Mouse (Mus musculus) left cerebral cortex, adult 18-20 months (tissue): ENCODE measurements around the gene Rab1a. TPM values are rescaled to one million over a fixed set of nuclear protein-coding genes. Genes with fewer than 3 reads are reported as not detected.
"Not testable (repeated sequence)": the region's sequence is repeated elsewhere in the genome, so short reads cannot be mapped to it uniquely, and the experiment has no call there.

Source experiments
- DNase-seq, 2 experiments: peaks; one replicate each; pipeline ENCODE4 v3.0.0; 2021 to 2022; ENCODE audit warnings: low spot score in 2 of 2, mixed read lengths in 1 of 2
- long read RNA-seq, 2 experiments: library from polyadenylated mRNA; stranded (forward); transcript quantifications; one replicate each; pipeline ENCODE4 v2.0.0; 2021
- total RNA-seq, 2 experiments: library from RNA; stranded (reverse); gene quantifications; 2 replicates each; pipeline ENCODE4 v1.2.3; 2021

Gene Rab1a
- total RNA-seq, result 100 to 1,000 TPM; 189 to 193 TPM
- long read RNA-seq, experiment 1, transcript Rab1a-201 (6 exons, 2,827 nt), result major isoform, 270 of 285 reads
- long read RNA-seq, experiment 1, partial matches to known transcripts, result 5 of 285 reads
- long read RNA-seq, experiment 1, other reads (novel, unspliced or antisense), result 10 of 285 reads
- long read RNA-seq, experiment 2, transcript Rab1a-201 (6 exons, 2,827 nt), result major isoform, 219 of 227 reads
- long read RNA-seq, experiment 2, partial matches to known transcripts, result 3 of 227 reads
- long read RNA-seq, experiment 2, other reads (novel, unspliced or antisense), result 5 of 227 reads

DNA sequence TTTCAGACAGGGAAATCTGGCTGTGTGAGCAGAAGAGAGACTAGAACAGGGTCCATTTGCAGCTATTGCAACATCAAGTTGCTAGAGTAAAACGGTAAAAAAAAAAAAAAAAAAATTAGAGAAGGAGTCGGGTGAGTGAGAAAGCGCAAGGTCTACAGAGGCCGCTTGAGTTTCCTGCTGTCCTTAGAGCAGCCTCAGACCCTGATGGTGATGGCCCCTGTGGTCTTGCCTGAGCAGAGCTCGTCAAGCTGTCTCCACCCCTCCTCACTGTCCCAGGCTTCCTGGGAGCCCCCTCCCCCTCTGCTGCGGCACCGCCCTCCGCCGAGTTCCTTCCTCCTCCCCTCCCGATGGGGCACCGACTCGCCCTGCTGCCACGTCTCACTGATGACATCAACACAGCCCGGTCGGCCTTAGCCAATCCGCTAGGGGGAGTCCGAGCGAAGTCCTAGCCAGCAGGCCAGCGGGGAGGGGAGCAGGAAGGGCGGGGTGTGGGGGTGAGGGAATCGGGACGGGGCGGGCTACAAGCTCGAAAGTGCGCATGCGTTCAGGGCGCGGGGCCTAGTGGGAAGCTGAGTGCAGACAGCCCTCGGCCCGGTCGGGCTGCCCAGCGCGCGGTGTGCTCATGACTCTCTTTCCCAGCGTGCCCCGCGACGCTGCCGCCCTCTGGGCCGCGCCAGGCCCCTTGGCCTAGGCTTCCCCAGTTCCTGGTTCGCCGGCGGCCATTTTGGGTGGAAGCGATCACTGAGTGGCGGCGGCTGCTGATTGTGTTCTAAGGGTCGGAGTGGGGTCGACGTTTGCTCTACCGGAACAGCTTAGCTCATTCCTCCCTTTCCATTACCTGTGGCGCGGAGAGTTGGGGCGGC is at the start of gene Rab1a:
TSS of gene Rab1a (plus strand) at position 720 of the 863 bp plus-strand sequence.
- peak; percentile 100 for DNase-seq

DNA sequence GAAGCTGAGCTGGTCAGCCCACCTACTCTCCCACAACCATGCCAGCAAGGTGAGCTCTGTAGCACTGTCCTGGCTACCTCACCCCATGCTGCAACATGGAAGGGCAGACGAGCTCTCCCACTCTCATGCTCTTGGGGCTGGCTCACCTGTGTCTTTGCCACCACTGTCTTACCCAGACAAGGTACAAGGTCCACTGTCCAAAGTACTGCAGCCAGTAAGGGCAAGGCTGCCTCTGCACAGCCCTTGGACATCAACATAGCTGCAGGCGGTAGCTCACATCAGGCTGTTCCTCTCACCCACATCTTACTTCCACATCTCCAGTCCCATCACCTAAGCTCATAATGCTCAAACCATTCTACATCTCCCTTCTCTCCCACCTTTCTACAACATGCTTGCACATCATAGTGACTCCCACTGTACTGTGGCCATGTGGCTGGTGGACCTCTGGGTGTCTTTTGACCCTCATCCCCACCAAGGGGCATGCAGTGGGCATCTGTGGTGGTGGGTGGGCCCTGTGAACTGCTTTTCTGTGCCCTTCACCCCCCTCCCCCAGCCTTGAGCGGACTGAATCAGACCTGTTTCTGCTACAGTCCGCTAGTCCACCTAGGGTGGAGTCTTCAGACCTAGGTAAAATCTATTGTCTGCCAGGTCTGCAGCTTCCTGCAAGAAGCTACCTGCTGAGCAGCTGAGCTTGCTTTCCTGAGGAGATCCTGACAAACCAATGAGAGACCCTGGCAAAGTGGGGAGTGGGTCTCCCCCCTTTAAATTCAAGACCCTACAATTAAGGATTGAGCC is 48.9 kb upstream of the Rab1a start:
- no peak for DNase-seq

DNA sequence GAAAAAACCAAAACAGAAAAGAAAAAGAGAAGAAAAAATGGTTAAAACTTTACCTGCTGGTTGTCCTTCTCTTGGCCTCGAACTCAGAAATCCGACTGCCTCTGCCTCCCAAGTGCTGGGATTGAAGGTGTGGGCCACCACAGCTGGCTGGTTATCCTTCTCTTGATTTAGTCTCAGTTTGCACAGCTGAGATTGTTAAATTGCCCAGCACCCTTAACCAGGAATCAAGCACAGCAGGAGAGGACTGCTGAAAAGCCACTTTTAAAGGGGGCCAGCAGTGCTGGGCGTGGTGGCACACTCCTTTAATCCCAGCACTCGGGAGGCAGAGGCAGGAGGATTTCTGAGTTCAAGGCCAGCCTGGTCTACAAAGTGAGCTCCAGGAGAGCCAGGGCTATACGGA is 47.7 kb upstream of the Rab1a start:
- DNase-seq, result not testable (repeated sequence)

DNA sequence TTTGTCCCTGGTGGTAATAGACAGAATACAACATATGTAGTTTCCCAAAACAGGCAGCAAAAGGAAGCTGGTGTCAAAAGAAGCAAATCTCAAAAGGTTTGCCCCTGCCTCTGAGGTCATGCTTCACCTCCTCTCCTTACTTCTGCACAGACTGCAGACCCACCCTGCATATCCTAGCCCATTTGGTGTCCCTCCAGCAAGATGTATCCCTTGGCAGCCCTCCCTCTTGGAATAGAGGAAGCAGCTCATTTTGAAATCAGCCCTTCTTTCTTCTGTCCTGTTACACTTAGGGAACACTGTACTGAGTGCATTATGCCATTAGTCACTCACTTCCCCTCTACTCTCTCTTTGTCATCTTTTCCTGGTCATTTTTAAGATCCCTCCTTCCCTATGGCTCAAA is 42.4 kb upstream of the Rab1a start:
- no peak for DNase-seq

DNA sequence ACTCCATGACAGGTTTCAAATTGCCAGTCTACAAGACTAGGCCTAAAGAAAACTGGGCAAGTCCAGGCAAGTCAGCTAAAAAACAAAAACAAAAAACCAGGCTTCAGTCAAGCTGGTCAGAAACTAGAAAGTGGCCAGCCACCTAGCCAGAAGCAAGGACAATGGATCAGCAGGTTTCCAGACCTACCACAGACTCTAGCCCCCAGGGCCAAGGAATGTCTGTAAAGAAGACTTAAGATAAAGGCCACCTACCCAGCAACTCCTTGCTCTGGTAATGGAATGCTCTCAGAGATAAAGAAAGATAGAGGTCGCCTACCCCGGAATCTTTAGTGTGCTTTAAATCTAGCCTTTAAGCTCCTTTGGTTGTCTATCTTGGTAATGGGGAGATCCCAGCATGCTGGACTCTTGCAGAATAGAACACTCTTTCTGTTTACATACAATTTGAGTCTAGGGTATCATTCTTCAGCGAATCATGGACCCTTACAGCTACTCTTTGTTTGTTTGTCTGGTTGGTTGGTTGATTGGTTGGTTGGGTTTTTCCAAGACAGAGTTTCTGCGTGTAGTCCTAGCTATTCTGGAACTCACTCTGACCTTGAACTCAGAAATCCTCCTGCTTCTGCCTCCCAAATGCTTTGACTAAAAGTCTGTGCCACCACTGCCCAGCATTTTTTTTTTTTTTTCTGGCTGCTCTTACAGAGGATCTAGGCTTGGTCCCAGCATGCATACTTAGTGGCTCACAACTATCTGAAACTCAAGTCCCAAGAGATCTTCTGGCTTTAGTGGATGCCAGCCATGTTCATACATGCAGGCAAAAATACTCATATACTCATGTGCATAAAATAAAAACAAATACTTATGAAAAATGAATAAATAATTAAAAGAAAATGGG is 36.0 kb upstream of the Rab1a start:
- DNase-seq, result no peak

DNA sequence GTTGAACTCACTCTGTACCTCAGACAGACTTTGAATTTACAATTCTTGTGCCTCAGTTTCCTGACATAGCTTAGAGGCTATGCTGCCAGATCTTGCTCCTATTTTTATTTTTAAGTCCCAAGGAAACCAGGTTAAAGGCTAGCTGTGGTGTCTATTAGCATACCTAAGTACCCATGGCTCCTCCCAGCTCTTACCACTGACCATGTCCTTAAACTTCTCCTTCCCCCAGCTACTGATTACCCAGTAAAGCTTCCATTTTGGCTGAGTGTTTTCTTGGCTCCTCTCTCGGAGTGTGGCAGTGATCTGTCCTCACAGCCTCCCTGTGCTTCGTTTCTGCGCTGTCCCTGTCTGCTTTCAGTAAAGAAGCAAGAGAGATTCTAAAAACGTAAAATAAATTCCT is 35.2 kb upstream of the Rab1a start:
- DNase-seq, result no peak

DNA sequence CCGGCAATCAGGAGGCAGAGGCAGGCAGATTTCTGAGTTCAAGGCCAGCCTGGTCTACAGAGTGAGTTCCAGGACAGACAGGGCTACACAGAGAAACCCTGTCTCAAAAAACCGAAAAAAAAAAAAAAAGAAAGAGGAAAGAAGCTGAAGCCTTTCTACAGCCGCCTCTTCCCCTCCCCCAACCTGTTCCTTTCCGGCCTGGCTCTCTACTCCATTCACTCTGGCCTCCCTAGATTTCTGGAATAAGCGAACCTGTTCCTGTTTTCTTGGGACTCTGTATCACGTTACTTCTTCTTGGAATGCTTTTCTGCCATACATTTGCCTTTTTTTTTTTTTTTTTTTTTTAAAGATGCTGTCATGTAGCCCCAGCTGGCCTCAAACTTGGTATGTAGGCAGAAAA is 34.8 kb upstream of the Rab1a start:
- DNase-seq, result not testable (repeated sequence)

DNA sequence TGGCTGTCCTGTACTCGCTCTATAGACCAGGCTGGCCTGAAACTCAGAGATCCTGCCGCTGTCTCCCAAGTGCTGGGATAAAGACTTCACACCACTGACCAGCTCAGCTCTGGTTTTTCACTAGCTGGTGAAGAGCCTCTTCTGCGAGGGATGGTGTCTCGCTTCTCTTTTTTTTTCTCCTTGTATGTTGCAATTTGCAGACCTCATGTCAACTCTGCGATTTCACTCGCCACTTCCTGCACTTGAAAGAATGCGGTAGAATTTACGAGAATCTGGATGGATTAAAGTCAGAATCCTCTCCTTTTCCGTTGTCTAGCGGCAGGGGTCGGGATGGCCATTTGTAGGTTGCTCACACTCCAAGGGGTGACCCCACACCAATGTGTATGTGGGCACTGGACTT is 32.3 kb upstream of the Rab1a start:
- no peak for DNase-seq

DNA sequence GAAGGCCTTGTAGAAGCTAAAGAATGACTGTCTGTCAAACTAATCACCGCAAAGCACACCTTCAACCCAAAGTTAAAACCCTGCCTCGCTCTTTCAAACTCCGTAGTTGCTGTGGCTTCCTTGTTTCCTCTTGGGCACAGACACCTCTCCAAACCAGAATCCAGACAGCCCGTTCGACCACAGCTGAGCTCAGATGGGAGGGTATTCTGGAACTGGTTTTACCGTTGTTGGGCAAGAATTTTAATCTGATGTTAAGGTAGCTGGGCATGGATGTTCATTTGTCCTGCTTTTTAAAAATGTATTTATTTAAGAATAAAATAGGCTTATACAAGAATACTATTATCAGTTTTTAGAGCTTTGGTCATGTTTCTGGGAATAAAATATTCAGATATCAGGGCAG is 14.0 kb upstream of the Rab1a start:
- no peak for DNase-seq

DNA sequence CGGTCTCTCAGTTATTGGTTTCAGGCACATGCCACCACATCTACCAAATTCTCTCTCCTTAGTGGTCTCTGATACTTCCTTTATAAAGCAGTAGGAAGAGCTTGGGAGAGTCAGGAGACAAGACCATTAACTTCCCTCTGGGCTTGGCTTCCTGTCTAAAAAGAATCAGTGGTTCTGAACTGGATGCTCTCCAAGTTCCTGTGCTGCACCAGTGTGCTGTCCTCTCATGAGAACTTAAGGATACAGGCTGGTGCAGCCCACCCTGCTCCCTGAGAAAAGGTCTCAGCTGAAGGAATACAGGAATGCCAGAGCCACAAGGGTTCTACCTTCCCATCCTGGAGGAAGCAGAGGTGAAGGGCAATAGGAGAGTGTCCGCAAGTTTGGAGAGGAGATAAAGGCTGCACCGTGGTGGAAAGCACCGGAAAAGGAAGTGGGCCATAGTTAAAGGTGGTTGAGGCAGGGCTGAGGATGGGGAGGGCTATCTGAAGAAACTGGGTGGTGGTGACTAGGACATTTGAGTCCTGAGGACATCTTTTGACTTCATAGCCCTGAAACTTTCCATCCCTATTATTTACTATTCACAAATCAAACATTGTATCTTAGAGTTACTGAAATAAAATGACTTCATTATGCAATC is 8.0 kb upstream of the Rab1a start:
- DNase-seq, result no peak

DNA sequence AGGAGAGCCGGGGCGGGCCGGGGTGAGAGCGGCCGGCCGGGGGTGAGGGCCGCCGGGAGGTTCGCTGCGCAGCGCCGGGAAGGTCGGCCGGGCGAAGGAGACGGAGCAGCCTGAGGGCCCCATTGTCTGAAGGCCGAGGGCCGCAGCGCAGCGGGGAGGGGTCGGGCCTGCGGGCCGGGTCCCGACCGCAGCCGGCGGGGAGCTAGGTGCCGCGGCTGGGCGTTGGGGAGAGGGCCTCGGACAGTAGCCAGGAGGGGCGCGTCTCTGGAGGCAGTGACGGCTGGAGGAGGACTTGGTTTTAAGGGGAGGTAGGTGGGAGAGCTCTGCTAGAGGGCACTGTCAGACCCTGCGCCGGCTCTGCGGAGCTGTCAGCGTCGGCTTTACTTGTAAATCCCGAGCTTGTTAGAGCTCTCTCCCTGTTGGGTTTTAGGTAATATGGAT is 449 bp downstream of the Rab1a start:
- peak; percentile 30 to 33 for DNase-seq

DNA sequence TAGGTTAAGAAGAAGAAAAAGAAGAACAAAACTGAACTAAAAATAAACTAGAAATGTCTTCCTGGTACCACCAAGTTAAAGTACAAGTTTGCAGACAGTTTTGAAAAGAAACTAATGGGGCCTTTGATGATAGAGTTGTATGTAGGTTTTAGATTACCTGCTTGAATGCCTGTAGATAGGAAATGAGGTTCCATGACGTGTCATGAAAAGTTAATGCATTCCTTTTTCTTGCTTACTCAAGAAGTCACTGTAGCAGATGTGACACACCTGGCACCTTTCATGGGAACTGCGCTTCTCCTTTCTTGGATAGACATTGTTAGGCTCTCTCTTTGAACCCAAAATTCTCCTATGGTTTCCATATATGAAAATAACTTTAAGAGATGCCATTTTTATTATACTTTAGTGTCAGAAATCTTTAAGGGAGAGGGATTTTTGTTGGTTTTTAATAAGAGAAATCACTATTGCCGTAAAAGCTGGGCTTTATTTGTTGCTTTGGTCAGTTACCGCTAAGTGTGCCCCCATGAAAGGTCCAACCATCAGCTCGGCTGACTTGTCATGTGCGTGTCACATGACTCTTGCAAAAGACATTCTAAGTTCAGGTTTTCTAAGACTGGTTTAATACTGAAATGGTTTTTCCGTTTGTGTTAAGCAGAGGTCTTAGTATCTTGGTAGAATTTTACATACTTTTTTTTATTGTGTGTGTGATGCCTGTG is 1.2 kb downstream of the Rab1a start:
- DNase-seq, result no peak

DNA sequence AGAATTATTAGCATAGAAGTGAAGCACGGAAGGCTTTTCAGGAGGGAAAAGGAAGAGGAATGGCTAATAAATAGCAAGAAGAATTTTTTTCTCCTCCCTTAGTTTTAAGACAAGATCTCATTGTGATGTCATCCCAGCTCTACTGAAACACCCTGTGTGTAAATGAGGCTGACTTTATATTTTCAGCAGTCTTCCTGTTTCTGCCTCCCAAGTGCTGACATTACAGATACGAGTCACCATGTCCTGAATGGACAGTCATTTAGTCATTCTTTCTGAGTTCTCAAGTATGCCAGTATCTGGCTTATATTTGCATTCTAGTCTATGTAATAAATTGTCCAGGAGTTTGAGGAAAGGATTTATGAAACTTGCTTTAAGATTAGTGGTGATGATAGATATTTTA is 3.1 kb downstream of the Rab1a start:
- DNase-seq, result no peak

DNA sequence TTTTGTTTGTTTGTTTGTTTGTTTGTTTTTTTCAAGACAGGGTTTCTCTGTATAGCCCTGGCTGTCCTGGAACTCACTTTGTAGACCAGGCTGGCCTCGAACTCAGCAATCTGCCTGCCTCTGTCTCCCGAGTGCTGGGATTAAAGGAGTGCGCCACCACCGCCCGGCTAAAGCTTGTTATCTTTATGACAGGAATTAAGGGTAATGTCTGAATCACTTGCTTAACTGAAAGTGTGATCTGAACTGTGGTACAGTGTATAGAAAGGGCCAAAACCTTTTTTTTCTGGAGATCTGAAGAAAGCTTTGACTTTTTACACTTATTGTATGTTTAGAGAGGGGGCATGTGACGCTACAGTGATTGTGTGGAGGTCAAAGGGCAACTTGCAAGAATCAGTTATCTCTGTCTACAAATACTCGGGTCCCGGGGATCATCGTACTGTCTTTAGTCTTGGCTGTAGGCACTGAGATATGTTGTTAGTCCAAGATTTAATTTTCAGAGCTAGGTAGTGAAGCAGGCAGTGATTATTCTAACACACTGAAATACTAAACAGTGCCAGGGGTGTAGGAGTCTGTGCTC is 3.7 kb downstream of the Rab1a start:
- DNase-seq, result no peak

DNA sequence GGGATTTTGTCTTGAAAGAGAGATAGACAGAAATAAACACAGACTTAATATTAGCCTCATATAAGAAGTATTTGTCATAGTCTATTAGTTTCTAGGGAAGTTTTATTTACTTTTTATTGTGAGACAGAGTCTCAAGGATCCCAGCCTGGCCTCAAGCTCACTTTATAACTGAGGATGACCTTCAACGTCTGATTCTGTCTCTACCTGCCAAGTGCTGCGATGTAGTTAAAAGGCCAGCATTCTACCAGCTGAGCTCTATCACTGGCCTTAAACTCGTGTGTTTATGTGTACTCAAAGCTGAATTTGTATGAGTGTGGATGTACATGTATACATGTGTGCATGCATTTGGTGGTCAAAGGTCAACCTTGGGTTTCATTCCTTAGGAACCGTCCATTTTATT is 4.3 kb downstream of the Rab1a start:
- DNase-seq, result no peak

DNA sequence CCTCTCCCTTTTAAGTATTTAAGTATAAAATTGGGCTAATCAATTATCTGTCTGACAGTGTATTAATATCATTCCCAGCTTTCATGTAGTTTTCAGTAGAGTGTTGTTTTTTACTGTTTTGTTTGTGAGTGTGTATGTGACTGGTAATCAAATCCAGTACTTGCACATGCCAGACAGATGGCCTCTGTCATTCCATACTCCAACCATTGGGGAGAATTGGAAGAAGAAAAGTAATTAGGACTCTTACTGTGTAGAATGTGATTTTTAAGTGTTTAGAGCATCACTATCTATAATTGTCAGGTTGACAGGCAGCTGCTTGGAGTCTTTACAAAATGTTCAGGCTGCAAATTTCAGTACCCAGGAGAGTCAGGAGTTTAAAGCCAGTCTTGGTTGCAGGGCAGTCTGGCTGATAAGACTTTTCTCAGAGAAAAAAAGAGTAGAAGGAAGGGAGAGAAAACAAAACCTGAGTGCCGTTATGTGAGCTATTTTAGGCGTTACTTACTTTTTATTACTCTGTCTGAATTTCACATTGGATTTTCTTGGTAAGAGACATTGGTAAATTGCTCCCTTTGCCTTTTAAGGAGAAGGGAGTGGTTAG is 5.5 kb downstream of the Rab1a start:
- DNase-seq, result no peak

DNA sequence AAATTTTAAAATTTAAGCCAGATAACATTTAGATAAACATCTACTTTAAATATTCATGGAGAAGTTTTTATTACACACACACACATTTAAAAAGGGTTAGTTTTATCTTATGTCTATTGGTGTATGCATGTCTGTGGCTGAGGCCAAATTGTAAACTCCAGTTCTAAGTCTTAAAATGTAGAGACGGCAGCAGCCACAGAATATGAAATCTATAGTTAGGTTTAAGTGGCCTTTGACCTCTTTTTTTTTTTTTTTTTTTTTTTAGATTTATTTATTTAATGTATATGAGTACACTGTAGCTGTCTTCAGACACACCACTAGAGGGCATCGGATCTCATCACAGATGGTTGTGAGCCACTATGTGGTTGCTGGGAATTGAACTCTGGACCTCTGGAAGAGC is 6.4 kb downstream of the Rab1a start:
- DNase-seq, result no peak

DNA sequence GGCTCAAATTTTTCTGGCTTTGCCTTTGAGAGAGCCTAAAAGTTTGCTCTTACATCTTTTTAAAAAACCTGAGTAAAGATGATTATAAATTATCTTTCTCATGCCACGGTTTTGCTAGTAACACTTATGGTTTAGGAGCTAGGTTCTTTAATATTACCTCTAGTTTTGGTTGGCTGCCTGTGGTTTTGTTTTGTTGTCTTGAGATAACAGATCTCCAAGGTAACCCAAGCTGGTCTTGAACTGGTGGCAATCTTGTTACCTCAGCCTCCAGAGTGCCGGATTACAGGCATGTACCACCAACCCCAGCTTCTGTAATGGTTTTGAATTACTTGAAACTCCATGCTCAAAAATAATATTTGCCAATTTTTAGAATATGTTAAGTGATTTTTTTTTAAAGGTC is 10.6 kb downstream of the Rab1a start:
- DNase-seq, result no peak

DNA sequence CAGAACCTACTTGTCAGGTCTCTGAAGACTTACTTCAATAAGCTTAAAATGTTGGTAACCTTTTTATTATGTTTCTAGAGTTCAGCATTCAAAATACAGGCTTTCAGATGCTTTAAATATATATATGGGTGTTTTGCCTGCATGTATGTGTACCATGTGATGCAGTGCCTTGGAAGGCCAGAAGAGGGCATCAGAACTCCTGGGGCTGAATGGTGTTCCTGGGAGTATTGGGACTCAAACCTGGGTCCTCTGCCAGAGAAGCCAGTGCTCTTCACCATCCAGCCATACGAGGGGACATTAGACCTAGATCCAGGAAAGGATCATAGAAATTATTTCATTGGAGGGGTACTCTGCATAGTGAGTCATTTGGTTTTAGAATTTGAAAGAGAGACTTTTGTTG is 13.5 kb downstream of the Rab1a start:
- DNase-seq, result no peak
